Mouse (Mus musculus): Measurements from ENCODE around the gene Mettl1.

GRCm38 (mm10) chr10:127061085-127061484 lies 19.9 kb downstream of the Mettl1 start:
- TF ChIP-seq POLR2A (IDR thresholded peaks at IDR 0.05; ENCODE audit: control insufficient read depth, extremely low read depth, insufficient read depth, low read length, poor library complexity) (no peak), CTCF (IDR thresholded peaks at IDR 0.05; ENCODE audit: borderline replicate concordance, control insufficient read depth, extremely low read depth, insufficient read depth, low read length, poor library complexity) (no peak)
